Mouse (Mus musculus): ENCODE measurements around the gene Sart3. TPM values are rescaled to one million over a fixed set of nuclear protein-coding genes. Genes with fewer than 3 reads are reported as not detected.

Gene Sart3
- polyA plus RNA-seq (2014; fragmentation: Illumina TruSeq; extraction: RNeasy Lipid Tissue Mini Kit (QIAGEN cat#74804); ENCODE audit: low read depth, low replicate concordance), result 2.0 TPM

GRCm38 (mm10) chr5:113772450-113772895 lies at the start of gene Sart3, which contains the start of gene Iscu:
Gene Sart3 (minus strand): TSS chr5:113772510.
Gene Iscu (plus strand): TSS chr5:113772748.

DNA sequence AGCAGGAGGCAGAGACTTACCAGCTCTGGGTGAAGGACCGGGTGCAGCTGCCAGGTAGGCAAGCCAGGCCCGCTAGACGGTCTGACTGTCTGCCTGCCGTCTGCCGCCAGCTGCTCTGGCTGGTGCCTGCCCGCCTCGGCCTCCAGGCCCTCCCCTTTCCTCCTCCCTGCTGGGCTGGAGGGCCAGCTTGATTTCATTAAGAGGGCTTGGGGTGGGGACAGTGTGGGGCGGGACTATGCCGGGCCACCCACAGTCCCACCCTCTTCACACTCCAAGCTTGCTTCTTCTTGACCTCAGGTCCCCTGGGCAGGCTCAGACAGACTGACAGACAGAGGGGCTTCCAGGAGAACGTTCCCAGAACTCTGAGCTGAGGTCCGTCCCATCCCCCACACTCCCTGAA lies 28.0 kb upstream of the Sart3 start, which contains the start of gene Tmem119:
Gene Tmem119 (minus strand): TSS at position 237 of the 400 bp plus-strand sequence.

GRCm38 (mm10) chr5:113735345-113736112 lies 36.8 kb downstream of the Sart3 start, which contains the start of gene Ficd:
Gene Ficd (plus strand): TSS chr5:113735803.

DNA sequence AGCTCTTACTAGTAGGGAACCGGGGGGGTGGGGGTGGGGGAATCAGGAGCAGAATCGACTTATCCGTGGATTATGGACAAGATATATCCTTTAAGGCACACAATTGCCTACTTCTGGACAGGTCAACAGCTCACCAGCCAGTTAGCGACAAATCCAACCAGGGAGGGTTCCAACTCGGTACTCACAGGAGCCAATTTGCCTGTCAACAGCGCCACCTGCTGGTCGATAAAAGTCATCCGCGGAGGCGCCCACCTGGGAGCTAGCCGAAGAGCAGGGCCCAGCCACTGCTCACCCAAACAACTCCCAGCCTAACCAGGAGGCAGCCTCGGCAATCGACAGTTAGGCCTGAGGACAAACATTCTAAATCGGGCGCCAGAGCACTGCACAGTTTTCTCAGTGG lies 47.9 kb downstream of the Sart3 start, which contains the start of gene 1700069L16Rik:
Gene 1700069L16Rik (minus strand): TSS at position 327 of the 400 bp plus-strand sequence.

Other genes with a start within 250 kb of the Sart3 start
- gene Cmklr1, start 122.1 kb downstream of the Sart3 start, polyA plus RNA-seq (2014; fragmentation: Illumina TruSeq; extraction: RNeasy Lipid Tissue Mini Kit (QIAGEN cat#74804); ENCODE audit: low read depth, low replicate concordance), result 1.9 TPM
- not detected for gene 1700069L16Rik, start 47.7 kb downstream of the Sart3 start, polyA plus RNA-seq (2014; fragmentation: Illumina TruSeq; extraction: RNeasy Lipid Tissue Mini Kit (QIAGEN cat#74804); ENCODE audit: low read depth, low replicate concordance)
- 7.2 TPM for gene Ficd, start 36.7 kb downstream of the Sart3 start, polyA plus RNA-seq (2014; fragmentation: Illumina TruSeq; extraction: RNeasy Lipid Tissue Mini Kit (QIAGEN cat#74804); ENCODE audit: low read depth, low replicate concordance)
- 165 TPM for gene Iscu, start 238 bp upstream of the Sart3 start, polyA plus RNA-seq (2014; fragmentation: Illumina TruSeq; extraction: RNeasy Lipid Tissue Mini Kit (QIAGEN cat#74804); ENCODE audit: low read depth, low replicate concordance)
- 0.41 TPM for gene Tmem119, start 28.0 kb upstream of the Sart3 start, polyA plus RNA-seq (2014; fragmentation: Illumina TruSeq; extraction: RNeasy Lipid Tissue Mini Kit (QIAGEN cat#74804); ENCODE audit: low read depth, low replicate concordance)
- not detected for gene Selplg, start 60.1 kb upstream of the Sart3 start, polyA plus RNA-seq (2014; fragmentation: Illumina TruSeq; extraction: RNeasy Lipid Tissue Mini Kit (QIAGEN cat#74804); ENCODE audit: low read depth, low replicate concordance)
- gene Coro1c, start 136.2 kb upstream of the Sart3 start, polyA plus RNA-seq (2014; fragmentation: Illumina TruSeq; extraction: RNeasy Lipid Tissue Mini Kit (QIAGEN cat#74804); ENCODE audit: low read depth, low replicate concordance), result 15.9 TPM
- gene Ssh1, start 221.4 kb upstream of the Sart3 start, polyA plus RNA-seq (2014; fragmentation: Illumina TruSeq; extraction: RNeasy Lipid Tissue Mini Kit (QIAGEN cat#74804); ENCODE audit: low read depth, low replicate concordance), result 1.6 TPM
- gene Dao, start 231.2 kb upstream of the Sart3 start, polyA plus RNA-seq (2014; fragmentation: Illumina TruSeq; extraction: RNeasy Lipid Tissue Mini Kit (QIAGEN cat#74804); ENCODE audit: low read depth, low replicate concordance), result not detected

Data from adrenal gland, adult 10 weeks (tissue).